Mouse (Mus musculus) embryonic facial prominence, embryonic 13.5 days (tissue): ENCODE results near the gene Ubap2. TPM values are rescaled to one million over a fixed set of nuclear protein-coding genes. Genes with fewer than 3 reads are reported as not detected.

Experiments used
- ATAC-seq: fragments of 200-750 bp; cut with Nextera tagmentation; 2 replicates; pipeline ENCODE4 v1.8.0; 2017; ENCODE audit warnings: low read depth; ENCODE audit not compliant: insufficient number of reproducible peaks, insufficient read depth, low FRiP score, low TSS enrichment
- H3K27ac ChIP-seq: fragments of 300-500 bp; sonication (generic); 2 replicates; pipeline ENCODE4 v1.5.1; 2015; ENCODE audit warnings: moderate library complexity, mild to moderate bottlenecking, inconsistent platforms
- H3K27me3 ChIP-seq: fragments of 300-500 bp; sonication (generic); 2 replicates; pipeline ENCODE4 v1.6.1; 2015; ENCODE audit warnings: mild to moderate bottlenecking, inconsistent platforms
- H3K36me3 ChIP-seq: fragments of 300-500 bp; sonication (generic); 2 replicates; pipeline ENCODE4 v1.6.1; 2015; ENCODE audit warnings: mild to moderate bottlenecking, inconsistent platforms
- H3K4me1 ChIP-seq: fragments of 300-500 bp; sonication (generic); 2 replicates; pipeline ENCODE4 v1.6.1; 2015; ENCODE audit warnings: inconsistent platforms
- H3K4me2 ChIP-seq: fragments of 300-500 bp; sonication (generic); 2 replicates; pipeline ENCODE4 v1.6.1; 2015; ENCODE audit warnings: moderate library complexity, mild to moderate bottlenecking, inconsistent platforms
- H3K4me3 ChIP-seq: fragments of 300-500 bp; sonication (generic); 2 replicates; pipeline ENCODE4 v1.5.1; 2015; ENCODE audit warnings: mild to moderate bottlenecking, inconsistent platforms
- H3K9ac ChIP-seq: fragments of 300-500 bp; sonication (generic); 2 replicates; pipeline ENCODE4 v1.6.1; 2015; ENCODE audit warnings: mild to moderate bottlenecking, inconsistent platforms
- H3K9me3 ChIP-seq: fragments of 300-500 bp; sonication (generic); 2 replicates; pipeline ENCODE4 v1.6.1; 2016; ENCODE audit warnings: inconsistent platforms
- WGBS: fragments of 180-500 bp; shearing (Covaris S2); methylation state at CpG from one replicate; pipeline ENCODE4 v1.1.7; 2015; ENCODE audit warnings: mixed read lengths; 5-methylcytosine and 5-hydroxymethylcytosine counted together
- polyA plus RNA-seq: library from polyadenylated mRNA; unstranded; fragments of >200 nt; fragmentation: Nextera tagmentation; extraction: Ambion mirVana; gene quantifications from 2 replicates; pipeline ENCODE4 v1.2.1, GENCODE M21; 2015

Ubap2 gene
- polyA plus RNA-seq, 1 experiment from 2014 or later = 65.9 TPM

GRCm38 (mm10) chr4:41158251-41158650, 116.7 kb downstream of the Ubap2 start:
- no peaks in the 10 kb centered on the region for H3K27me3 ChIP-seq
- no peak overlapping the region for H3K4me3 ChIP-seq
- no peaks in the 10 kb centered on the region for H3K36me3 ChIP-seq
- peaks cover 4% of the 10 kb centered on the region; the same call in 1 of the 2 replicates for H3K4me1 ChIP-seq
- WGBS = 89% methylated on average over 1 of the region's 1 CpGs
- H3K27ac ChIP-seq = no peak overlapping the region
- no peaks in the 10 kb centered on the region for H3K9me3 ChIP-seq
- H3K9ac ChIP-seq = no peak overlapping the region
- ATAC-seq = no peak
- H3K4me2 ChIP-seq = no peak overlapping the region

- no peak for ATAC-seq
- peaks cover 4% of the 10 kb centered on the region; the same call in 1 of the 2 replicates for H3K4me1 ChIP-seq
- H3K27ac ChIP-seq = no peak overlapping the region
- no peaks in the 10 kb centered on the region for H3K9me3 ChIP-seq
- no peaks in the 10 kb centered on the region for H3K27me3 ChIP-seq
- H3K4me3 ChIP-seq = no peak overlapping the region
- H3K9ac ChIP-seq = no peak overlapping the region
- no peak overlapping the region for H3K4me2 ChIP-seq
- H3K36me3 ChIP-seq = no peaks in the 10 kb centered on the region
- WGBS = 84% methylated on average over 9 of the region's 9 CpGs
These were observed 118.0 kb downstream of the Ubap2 start for GRCm38 (mm10) chr4:41156961-41157360.

GRCm38 (mm10) chr4:41153146-41153545, 121.8 kb downstream of the Ubap2 start:
- WGBS = 94% methylated on average over 3 of the region's 3 CpGs
- ATAC-seq = no peak
- H3K9ac ChIP-seq = no peak overlapping the region

GRCm38 (mm10) chr4:41151186-41151585, 123.8 kb downstream of the Ubap2 start:
- Histone ChIP-seq H3K36me3 (peaks cover 14% of the 10 kb centered on the region), H3K9ac (no peak overlapping the region), H3K27me3 (no peaks in the 10 kb centered on the region), H3K9me3 (no peaks in the 10 kb centered on the region), H3K4me3 (no peak overlapping the region), H3K4me1 (no peaks in the 10 kb centered on the region), H3K4me2 (no peak overlapping the region), H3K27ac (no peak overlapping the region)
- ATAC-seq = no peak
- 92% methylated on average over 7 of the region's 7 CpGs for WGBS

More at GRCm38 (mm10) chr4:41153146-41153545, 121.8 kb downstream of the Ubap2 start:
- Histone ChIP-seq H3K27me3 (no peaks in the 10 kb centered on the region), H3K27ac (no peak overlapping the region), H3K36me3 (peaks cover 11% of the 10 kb centered on the region), H3K4me1 (peaks cover 4% of the 10 kb centered on the region; the same call in 1 of the 2 replicates), H3K4me3 (no peak overlapping the region), H3K4me2 (no peak overlapping the region), H3K9me3 (no peaks in the 10 kb centered on the region)

GRCm38 (mm10) chr4:41149891-41150290, 125.1 kb downstream of the Ubap2 start:
- H3K27ac ChIP-seq = no peak overlapping the region
- WGBS = 91% methylated on average over 3 of the region's 3 CpGs
- H3K4me3 ChIP-seq = no peak overlapping the region
- no peaks in the 10 kb centered on the region for H3K9me3 ChIP-seq
- no peak for ATAC-seq
- peaks cover 17% of the 10 kb centered on the region for H3K36me3 ChIP-seq
- H3K4me1 ChIP-seq = no peaks in the 10 kb centered on the region
- no peak overlapping the region for H3K9ac ChIP-seq
- no peaks in the 10 kb centered on the region for H3K27me3 ChIP-seq
- H3K4me2 ChIP-seq = no peak overlapping the region

Other genes with a start within 250 kb of the Ubap2 start
- 0.10 and 0.30 TPM in 2 replicates for gene Aqp7, start 227.0 kb downstream of the Ubap2 start, polyA plus RNA-seq
- 20.0 and 27.9 TPM in 2 replicates for gene Aqp3, start 177.0 kb downstream of the Ubap2 start, polyA plus RNA-seq
- gene Nol6, start 150.7 kb downstream of the Ubap2 start, polyA plus RNA-seq = 25.3 and 27.9 TPM in 2 replicates
- gene Ube2r2, start 139.4 kb downstream of the Ubap2 start, polyA plus RNA-seq = 93.3 and 94.0 TPM in 2 replicates
- gene Dcaf12, start 39.7 kb upstream of the Ubap2 start, polyA plus RNA-seq = 53.9 and 58.5 TPM in 2 replicates
- 44.4 and 48.9 TPM in 2 replicates for gene Ubap1, start 73.9 kb upstream of the Ubap2 start, polyA plus RNA-seq
- 7.6 and 9.6 TPM in 2 replicates for gene Kif24, start 189.7 kb upstream of the Ubap2 start, polyA plus RNA-seq
- 49.5 and 54.1 TPM in 2 replicates for gene Nudt2, start 190.0 kb upstream of the Ubap2 start, polyA plus RNA-seq
- gene AI464131, start 227.9 kb upstream of the Ubap2 start, polyA plus RNA-seq = 8.3 and 12.2 TPM in 2 replicates
- 3.2 and 5.7 TPM in 2 replicates for gene 1110017D15Rik, start 242.2 kb upstream of the Ubap2 start, polyA plus RNA-seq